Mouse (Mus musculus) heart, postnatal 25 days (tissue): ENCODE measurements around the gene Muc20. TPM values are rescaled to one million over a fixed set of nuclear protein-coding genes. Genes with fewer than 3 reads are reported as not detected.

Experiments
- DNase-seq: peaks from one replicate; pipeline ENCODE4 v3.0.0; 2022; ENCODE audit warnings: low spot score
- intact Hi-C: fragments of 180-260 bp; cut with DNase I; formaldehyde crosslinking; loops from one replicate; pipeline ENCODE4 v1.15.1; 2025
- total RNA-seq, 2 experiments: library from RNA; stranded (reverse); gene quantifications; 2 replicates each; pipeline ENCODE4 v1.2.3; 2021

Muc20 gene
- total RNA-seq, 2 experiments from 2014 or later = 0.22 TPM; not detected in 1

DNA sequence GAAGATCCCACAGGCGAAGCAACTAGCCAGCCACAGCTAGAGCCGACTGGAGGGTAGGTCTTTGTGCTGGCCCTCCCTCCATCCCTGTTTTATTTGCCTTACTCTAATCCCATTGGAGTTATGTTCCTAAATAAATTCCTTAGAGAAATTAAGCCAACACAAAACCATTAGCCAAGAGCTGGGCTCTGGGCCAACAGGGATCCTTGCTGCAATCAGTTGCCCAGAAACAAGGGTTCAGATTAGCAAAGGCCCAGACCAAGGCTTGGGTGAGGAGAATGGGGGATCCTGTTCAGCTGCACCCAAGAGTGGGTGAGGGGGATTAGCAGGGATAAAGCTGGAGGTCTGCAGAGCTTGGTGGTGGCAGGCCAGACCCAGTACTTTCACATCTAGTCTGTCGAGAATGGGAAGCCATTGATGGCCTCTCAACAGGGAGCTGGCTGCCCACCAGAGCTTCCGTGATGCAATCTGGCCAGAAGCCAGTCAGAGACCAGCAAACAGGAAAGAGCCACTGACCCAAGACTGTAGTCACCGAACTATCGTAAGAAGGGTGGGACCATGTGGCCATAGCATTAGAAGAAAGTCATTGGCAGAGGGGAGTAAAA is 6.1 kb upstream of the Muc20 start:
- intact Hi-C loops = no loop called here
- DNase-seq = peak; percentile 67

DNA sequence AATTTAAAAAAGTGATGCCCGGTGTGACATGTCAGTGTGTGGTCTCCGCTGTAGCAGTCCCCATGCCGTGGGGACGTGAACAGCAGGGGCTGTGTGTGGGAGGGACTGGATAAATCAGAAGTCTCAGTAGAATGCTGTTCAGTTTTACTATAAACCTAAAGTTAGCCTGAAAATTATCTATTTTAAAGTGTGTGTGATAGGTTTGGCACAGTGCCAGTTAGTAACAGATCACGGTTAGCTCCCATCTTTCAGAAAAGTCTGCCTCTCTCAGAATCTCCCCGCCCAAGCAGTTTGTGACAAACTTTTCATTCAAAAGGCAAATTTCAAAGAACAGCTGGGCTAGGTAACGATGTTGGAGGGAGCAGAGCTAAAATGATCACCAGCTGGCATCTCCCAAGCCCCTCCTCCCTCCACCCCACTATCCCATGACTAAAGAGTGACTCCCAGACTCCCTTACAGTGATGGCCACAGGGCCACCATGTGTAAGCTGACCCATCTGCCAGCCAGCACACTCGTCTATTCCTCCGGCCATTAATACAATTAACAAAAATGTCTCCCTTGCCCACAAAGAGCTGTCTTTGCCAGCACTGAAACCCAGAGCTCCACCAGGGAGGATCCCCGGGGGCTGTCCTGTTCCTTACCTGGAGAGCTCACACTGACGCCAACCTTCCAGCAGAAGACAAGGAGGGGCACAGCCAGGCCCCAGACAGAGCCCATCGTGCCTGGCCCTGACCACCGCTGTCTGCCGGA is 384 bp downstream of the Muc20 start:
- no peak for DNase-seq
- intact Hi-C loops = no loop called here

- DNase-seq = no peak
- intact Hi-C loops = no loop called here
These were observed 2.1 kb downstream of the Muc20 start for GRCm38 (mm10) chr16:32795177-32795576.

DNA sequence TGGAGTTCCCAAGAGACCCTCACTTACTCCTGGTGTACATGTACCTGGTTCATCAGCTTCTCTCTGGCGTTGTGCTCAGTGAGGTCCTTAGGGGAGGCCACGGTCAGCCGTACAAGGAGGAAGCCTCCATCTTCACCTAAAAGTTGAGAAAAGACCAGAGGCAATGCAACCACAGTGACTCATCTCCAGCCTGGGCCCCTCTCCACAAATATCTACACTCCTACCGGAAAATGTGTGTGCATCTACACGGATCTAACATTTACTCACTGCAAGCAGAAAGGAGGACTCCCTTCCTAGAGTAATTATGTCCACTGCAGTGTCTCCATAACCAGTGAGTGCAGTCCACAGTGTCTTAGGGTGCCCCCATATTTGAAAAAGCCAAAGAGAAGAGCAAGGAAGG is 7.2 kb downstream of the Muc20 start:
- intact Hi-C loops = no loop called here

GRCm38 (mm10) chr16:32784840-32785239 is 12.4 kb downstream of the Muc20 start:
- DNase-seq = no peak
- intact Hi-C loops = no loop called here

More for the DNA sequence above, 7.2 kb downstream of the Muc20 start:
- no peak for DNase-seq

- intact Hi-C loops = no loop called here
- no peak for DNase-seq
These were observed 13.7 kb downstream of the Muc20 start for GRCm38 (mm10) chr16:32783324-32784062.

- intact Hi-C loops = no loop called here
- DNase-seq = no peak
These were observed 18.3 kb downstream of the Muc20 start for GRCm38 (mm10) chr16:32778956-32779355.

GRCm38 (mm10) chr16:32776676-32777075 is 20.6 kb downstream of the Muc20 start:
- intact Hi-C loops = no loop called here

DNA sequence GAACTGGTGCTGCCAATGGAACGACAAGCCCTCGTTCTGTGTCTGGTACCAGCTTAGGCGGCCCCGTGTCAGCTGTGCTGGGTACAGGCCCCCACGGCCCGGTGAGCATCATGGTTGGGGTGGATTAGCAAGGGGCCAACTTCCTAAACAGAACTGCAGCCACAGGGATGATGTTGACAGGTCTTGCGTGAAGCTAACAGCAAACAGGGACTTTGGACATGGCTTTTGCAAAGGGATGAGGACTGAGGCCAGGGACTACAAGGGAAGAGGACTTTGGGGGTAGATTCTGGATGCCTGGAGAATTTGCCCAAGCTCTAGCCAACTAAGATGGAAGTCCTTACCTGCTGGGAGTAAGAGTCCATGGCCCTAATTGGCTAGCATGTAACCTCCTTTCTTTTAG is 30.3 kb downstream of the Muc20 start:
- no peak for DNase-seq
- intact Hi-C loops = no loop called here

More at GRCm38 (mm10) chr16:32776676-32777075, 20.6 kb downstream of the Muc20 start:
- DNase-seq = no peak

DNA sequence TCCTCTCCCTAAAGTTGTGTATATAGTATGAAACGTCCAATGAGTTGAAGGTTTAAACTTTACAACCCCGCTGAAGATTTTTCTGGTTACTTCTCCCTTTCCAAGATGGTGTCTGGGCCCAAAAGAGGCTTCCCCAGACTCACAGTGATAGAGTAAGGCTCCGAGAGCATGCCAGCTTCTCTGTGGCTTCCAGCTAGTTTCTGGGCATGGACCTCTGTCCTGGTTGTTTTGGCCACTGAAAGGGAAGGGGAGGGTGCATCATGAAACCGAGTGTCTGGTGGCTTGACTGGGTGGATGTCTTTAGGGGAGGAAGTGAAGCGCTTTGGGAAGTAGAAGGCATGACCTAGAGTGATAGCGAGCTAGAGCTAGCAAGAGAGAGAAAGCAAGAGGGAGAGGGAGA is 32.3 kb downstream of the Muc20 start:
- DNase-seq = no peak
- intact Hi-C loops = no loop called here

GRCm38 (mm10) chr16:32764550-32764949 is 32.7 kb downstream of the Muc20 start:
- intact Hi-C loops = no loop called here
- DNase-seq = no peak

DNA sequence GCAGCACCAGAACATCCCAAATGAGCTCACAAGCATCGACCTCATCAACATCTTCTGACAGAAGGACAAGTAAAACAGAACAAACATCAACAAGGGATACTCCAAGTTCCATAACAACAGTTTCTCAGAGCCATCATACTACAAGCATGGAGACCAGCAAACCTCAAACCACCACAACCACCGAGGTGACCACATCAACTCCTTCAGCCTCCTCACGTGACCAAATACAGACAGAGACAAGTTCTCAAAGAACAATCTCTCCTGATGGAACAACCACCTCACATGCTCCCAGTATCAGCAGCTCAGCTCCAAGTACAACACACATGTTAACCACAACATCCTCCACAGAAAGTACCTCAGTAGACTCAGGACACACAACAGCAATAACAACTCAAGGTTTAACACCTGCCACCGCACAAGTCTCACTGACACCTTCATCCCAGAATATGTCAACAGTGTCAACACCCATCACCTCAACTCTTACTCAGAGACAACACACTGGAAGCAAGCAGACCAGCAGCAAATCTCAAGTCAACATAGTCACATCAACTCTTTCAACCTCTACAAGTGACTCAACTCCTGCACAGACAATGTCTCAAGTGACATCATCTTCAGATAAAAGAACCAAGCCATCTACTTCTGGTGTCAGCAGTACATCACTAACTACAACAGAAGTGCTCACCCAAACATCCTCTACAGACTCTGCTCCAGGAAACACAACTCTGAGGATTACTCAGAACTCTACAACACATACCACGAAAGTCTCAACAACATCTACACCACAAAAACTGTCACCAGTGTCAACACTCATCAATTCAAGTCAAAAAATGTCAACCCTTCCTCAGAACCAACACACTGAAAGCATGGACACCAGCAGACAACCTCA is 46.8 kb downstream of the Muc20 start:
- DNase-seq = no peak
- intact Hi-C loops = no loop called here

- intact Hi-C loops = no loop called here
These were observed 51.4 kb downstream of the Muc20 start for GRCm38 (mm10) chr16:32745852-32746251.

GRCm38 (mm10) chr16:32742712-32743111 is 54.5 kb downstream of the Muc20 start:
- DNase-seq = no peak

More at GRCm38 (mm10) chr16:32745852-32746251, 51.4 kb downstream of the Muc20 start:
- DNase-seq = no peak

GRCm38 (mm10) chr16:32741366-32741765 is 55.9 kb downstream of the Muc20 start:
- intact Hi-C loops = no loop called here
- DNase-seq = no peak

More at GRCm38 (mm10) chr16:32742712-32743111, 54.5 kb downstream of the Muc20 start:
- intact Hi-C loops = no loop called here

DNA sequence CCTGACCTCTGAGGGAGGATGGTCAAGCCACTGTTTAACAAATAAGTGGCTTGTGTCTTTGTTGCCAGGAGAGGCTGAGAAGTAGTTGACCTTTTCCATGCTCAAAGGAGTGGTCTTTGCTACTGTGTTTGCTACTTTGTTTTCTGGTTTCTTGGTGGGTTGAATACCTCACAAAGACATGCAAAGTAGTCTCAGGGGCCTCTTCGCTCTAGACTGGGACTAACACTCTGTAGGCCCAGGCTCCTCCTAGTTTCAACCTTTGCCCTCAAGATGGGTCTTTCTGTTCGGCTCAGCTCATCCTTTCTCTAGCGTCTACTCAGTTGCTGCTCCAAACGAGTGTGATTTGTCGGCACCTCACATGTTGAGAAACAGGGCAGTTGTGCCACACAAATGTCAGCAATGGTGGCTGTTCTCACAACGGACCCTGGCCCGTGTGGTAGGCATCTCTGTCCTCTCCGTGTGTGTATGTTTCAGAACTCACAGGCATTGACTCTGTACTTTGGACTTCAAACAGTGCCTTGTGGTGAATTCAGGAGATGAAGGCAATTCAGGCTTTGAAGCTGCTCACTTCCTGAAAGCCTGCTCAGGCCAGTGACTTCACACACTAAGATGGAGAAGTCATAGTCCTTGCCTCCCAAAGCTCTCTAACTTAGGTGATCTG is 57.1 kb downstream of the Muc20 start:
- intact Hi-C loops = no loop called here
- no peak for DNase-seq

DNA sequence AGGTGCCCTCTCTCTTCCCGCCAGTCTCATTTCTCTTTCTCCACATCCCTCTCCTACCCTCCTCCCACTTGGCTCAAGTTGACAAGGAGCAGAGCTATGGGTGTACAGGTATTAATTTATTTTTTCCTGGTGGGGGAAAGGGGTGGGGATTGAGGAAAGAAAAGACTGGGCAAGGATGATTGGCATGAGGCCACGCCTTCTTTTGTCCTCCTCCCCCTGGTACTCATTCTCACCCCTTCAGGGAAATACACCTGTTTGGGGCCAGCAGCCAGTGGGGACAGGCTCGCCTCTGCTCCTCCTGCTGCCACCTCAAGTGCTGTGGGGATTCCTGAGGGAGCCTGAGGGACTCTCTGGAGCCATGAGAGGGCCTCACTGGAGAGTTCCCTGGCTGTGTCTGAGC is 61.2 kb downstream of the Muc20 start:
- intact Hi-C loops = no loop called here

DNA sequence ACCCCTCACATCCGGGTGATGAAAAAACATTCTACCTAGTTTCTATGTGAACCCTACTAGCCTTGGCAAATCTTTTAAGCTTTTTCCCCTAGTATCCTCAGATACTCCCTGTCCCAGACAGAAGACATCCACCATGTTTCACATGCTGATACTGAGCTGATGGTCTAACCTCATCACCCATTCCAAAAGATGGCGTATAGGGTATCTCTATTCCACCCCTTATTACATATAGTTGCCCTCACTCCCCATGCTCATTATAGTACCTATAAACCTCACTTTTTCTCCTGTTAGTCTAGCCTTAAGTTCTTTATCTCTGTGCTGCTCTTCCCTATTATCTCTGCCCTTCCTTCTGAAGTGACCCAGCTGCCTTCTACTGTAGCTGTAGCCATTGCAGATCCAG is 61.6 kb downstream of the Muc20 start, which contains the start of gene Muc4:
Muc4 (plus strand) TSS at position 301 of the 400 bp plus-strand sequence.
- no peak for DNase-seq
- intact Hi-C loops = no loop called here

More for the DNA sequence above, 61.2 kb downstream of the Muc20 start:
- DNase-seq = no peak

DNA sequence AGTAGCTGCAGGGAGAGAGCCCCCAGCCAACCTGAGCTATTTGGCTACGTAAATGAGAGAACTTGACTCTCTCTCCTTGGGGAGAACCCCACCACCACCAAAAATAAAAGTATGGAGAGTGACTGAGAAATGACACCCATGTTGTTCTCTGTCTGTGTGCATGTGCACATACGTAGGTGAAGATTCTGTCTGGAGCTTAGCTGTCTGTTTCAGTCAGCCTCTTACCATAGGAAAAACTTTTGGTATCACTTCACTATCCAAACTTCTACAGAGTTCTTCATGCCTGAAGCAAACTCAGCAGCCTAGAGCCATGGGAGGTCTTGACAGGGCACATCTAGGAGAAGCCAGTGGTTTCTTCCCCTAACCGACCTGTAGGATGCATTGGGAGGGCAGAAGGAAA is 64.0 kb downstream of the Muc20 start:
- DNase-seq = no peak
- intact Hi-C loops = no loop called here
